Mouse (Mus musculus) liver, embryonic 11.5 days (tissue): ENCODE results near the gene Plek2. TPM values are rescaled to one million over a fixed set of nuclear protein-coding genes. Genes with fewer than 3 reads are reported as not detected.
A peak's percentile ranks its signal among the peaks of the same experiment; 100 is the strongest.

Experiments used
- ATAC-seq: fragments of 200-750 bp; cut with Nextera tagmentation; replicated peaks from 2 replicates; pipeline ENCODE4 v1.8.0; 2017; ENCODE audit warnings: moderate number of reproducible peaks, mild to moderate bottlenecking, moderate TSS enrichment, moderate library complexity; ENCODE audit not compliant: low FRiP score
- DNase-seq: peaks from one replicate; pipeline ENCODE4 v3.0.0-alpha.2; 2017; ENCODE audit warnings: low spot score
- H3K27ac ChIP-seq: fragments of 300-500 bp; sonication (generic); 2 replicates; pipeline ENCODE4 v1.5.1; 2014; ENCODE audit warnings: mild to moderate bottlenecking, low read depth, low read length, control low read depth
- H3K27me3 ChIP-seq: fragments of 300-500 bp; sonication (generic); replicated peaks from 2 replicates; pipeline ENCODE4 v1.6.1; 2014; ENCODE audit warnings: low read length, mixed read lengths; ENCODE audit not compliant: control insufficient read depth, insufficient read depth
- H3K36me3 ChIP-seq: fragments of 300-500 bp; sonication (generic); 2 replicates; pipeline ENCODE4 v1.6.1; 2014; ENCODE audit warnings: mild to moderate bottlenecking, low read length, moderate library complexity, mixed read lengths; ENCODE audit not compliant: control insufficient read depth, insufficient read depth
- H3K4me1 ChIP-seq: fragments of 300-500 bp; sonication (generic); replicated peaks from 2 replicates; pipeline ENCODE4 v1.6.1; 2014; ENCODE audit warnings: low read length, mixed read lengths; ENCODE audit not compliant: control insufficient read depth, insufficient read depth
- H3K4me2 ChIP-seq: fragments of 300-500 bp; sonication (generic); 2 replicates; pipeline ENCODE4 v1.6.1; 2014; ENCODE audit warnings: mild to moderate bottlenecking, control low read depth, moderate library complexity
- H3K4me3 ChIP-seq: fragments of 300-500 bp; sonication (generic); 2 replicates; pipeline ENCODE4 v1.5.1; 2014; ENCODE audit warnings: low read depth, low read length, control low read depth
- H3K9ac ChIP-seq: fragments of 300-500 bp; sonication (generic); 2 replicates; pipeline ENCODE4 v1.6.1; 2014; ENCODE audit warnings: low read depth, low read length, control low read depth
- H3K9me3 ChIP-seq: fragments of 300-500 bp; sonication (generic); 2 replicates; pipeline ENCODE4 v1.6.1; 2016; ENCODE audit warnings: low read length, inconsistent platforms, mixed read lengths; ENCODE audit not compliant: control insufficient read depth
- WGBS: fragments of 180-500 bp; shearing (Covaris S2); extraction: QIAGEN DNeasy Blood & Tissue Kit; methylation state at CpG from one replicate; pipeline ENCODE4 v1.1.7; 2014; 5-methylcytosine and 5-hydroxymethylcytosine counted together
- polyA plus RNA-seq: library from polyadenylated mRNA; unstranded; fragments of >200 nt; fragmentation: Nextera tagmentation; extraction: Ambion mirVana; gene quantifications from 2 replicates; pipeline ENCODE4 v1.2.1, GENCODE M21; 2014

The Plek2 gene
- 22.0 and 27.0 TPM in 2 replicates for polyA plus RNA-seq

DNA sequence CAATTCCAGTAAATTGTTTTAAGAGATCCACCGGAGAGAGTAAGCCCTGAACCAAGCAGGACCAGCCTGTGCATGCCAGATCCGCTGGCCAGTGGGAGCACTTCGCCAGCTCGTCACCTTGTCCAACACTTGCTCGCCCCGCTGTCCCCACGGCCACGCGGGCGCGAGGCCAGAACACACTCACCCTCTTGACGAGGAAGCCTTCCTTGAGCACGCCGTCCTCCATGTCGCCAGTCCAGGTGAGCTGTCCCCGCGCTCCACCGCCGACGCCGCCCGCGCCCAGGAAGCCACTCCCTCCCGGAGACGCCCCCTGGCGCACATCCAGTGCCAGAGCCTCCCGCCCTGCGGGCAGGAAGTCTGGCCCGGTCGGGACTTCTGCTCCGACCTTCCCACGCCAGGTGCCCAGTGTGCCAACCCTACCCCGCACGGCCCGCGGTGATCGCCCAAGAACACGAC, at the start of gene Plek2:
Plek2 (minus strand) TSS at position 258 of the 456 bp plus-strand sequence.
- ATAC-seq: peak; percentile 47
- WGBS: 3% methylated on average over 38 of the region's 38 CpGs
- Histone ChIP-seq H3K9ac (peak within 1 kb of the TSS; percentile 70), H3K4me1 (peaks cover 19% of the 10 kb centered on the region), H3K27ac (0 out of 2 replicates have a peak within 1 kb of the TSS, but pooled peaks have one; percentile 4), H3K4me3 (peak within 1 kb of the TSS; percentile 63), H3K27me3 (peaks cover 15% of the 10 kb centered on the region), H3K9me3 (peaks cover 3% of the 10 kb centered on the region; the same call in 1 of the 2 replicates), H3K36me3 (no peaks in the 10 kb centered on the region), H3K4me2 (peak within 1 kb of the TSS; percentile 90)
- DNase-seq: peak; percentile 74

DNA sequence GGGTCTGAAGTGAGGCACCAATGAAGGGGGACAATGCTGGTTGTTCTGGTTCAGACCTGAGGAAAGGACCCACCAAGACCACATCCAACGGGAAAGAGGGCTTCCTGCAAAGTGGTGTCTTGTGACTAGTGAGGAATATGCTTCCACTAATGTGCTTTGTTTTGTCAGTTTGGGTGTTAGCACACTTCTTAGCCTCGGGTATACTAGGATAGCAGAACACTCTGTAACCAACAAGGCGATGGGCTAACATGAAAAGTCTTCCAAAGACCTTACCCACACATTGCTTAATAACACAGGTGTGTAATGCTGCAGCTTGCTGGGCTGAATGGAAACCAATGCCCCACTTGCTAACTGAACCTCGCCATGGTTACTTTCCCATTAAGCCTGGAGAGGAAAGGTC, 49.6 kb upstream of the Plek2 start:
- H3K36me3 ChIP-seq: no peaks in the 10 kb centered on the region
- no peaks in the 10 kb centered on the region for H3K27me3 ChIP-seq
- DNase-seq: no peak
- no peak overlapping the region for H3K9ac ChIP-seq
- no peak for ATAC-seq
- H3K4me3 ChIP-seq: no peak overlapping the region
- H3K4me1 ChIP-seq: no peaks in the 10 kb centered on the region
- WGBS: 75% methylated on average over 4 of the region's 4 CpGs
- H3K9me3 ChIP-seq: no peaks in the 10 kb centered on the region
- H3K4me2 ChIP-seq: no peak overlapping the region
- no peak overlapping the region for H3K27ac ChIP-seq

DNA sequence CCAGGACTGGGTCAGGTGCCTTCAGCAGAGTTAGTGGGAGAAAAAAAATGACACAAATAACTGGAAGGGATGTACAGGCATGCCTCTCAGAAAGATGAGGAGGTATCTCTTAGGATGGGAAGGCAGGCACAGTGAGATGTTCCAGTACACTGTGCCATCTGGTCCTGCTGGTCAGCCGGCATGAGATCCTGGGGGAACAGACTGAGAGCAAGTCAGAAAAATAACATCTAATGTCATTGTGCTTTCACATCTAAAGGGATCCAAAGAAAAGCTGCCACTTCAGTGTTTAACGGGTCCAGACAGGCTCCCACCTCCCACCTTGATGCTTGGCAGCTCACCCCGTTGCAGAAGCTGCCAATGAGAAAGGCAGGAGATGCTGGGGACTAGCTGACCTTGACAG, 45.7 kb upstream of the Plek2 start:
- Histone ChIP-seq H3K9me3 (no peaks in the 10 kb centered on the region), H3K4me2 (no peak overlapping the region), H3K4me3 (no peak overlapping the region), H3K4me1 (no peaks in the 10 kb centered on the region), H3K27ac (no peak overlapping the region), H3K36me3 (no peaks in the 10 kb centered on the region), H3K27me3 (no peaks in the 10 kb centered on the region), H3K9ac (no peak overlapping the region)
- no peak for ATAC-seq
- 65% methylated on average over 3 of the region's 3 CpGs for WGBS
- no peak for DNase-seq

DNA sequence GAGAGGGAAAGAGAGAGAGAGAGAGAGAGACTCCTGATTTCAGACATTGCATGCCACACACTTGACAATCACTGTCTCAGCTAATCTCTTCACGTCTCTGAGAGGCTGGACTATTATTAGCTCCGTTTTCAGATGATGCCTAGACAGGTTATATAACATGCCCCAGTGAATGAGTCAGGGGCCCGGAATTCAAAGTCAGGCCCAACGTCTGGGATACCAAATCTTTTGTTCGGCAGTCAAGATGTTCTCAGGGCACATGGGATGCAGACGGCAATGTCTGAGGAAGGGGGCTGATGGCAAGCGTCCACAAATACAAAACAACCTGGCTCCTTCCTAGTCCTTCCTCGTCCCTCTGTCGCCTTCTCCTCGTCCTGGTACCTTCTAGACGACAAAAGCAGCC, 45.3 kb upstream of the Plek2 start:
- Histone ChIP-seq H3K4me2 (no peak overlapping the region), H3K27me3 (no peaks in the 10 kb centered on the region), H3K4me1 (no peaks in the 10 kb centered on the region), H3K9me3 (no peaks in the 10 kb centered on the region), H3K4me3 (no peak overlapping the region), H3K9ac (no peak overlapping the region), H3K36me3 (no peaks in the 10 kb centered on the region), H3K27ac (no peak overlapping the region)
- ATAC-seq (no peak), DNase-seq (no peak)
- 66% methylated on average over 11 of the region's 11 CpGs for WGBS

DNA sequence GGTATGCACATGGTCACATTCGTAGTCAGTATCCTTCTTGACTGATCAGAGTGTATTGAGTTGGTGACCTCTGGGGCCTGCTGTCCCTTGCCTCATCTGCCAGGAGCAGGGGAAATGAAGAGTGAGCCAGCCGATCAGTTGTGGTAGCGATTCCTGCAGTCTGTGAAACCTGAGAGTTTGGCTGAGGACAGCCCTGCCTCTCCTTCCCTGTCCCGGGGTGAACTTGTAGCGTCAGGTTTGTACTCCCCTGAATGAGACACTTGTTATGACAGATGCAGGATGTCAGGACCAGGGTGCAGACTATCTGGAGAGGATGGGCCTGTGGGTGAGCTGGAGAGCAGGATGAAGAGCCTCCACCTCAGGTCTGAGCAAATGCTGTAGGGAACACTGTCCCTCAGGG, 40.9 kb upstream of the Plek2 start:
- 57% methylated on average over 5 of the region's 5 CpGs for WGBS
- Histone ChIP-seq H3K4me1 (no peaks in the 10 kb centered on the region), H3K27ac (no peak overlapping the region), H3K9me3 (no peaks in the 10 kb centered on the region), H3K36me3 (no peaks in the 10 kb centered on the region), H3K4me2 (no peak overlapping the region), H3K4me3 (no peak overlapping the region), H3K27me3 (peaks cover 10% of the 10 kb centered on the region; the same call in 1 of the 2 replicates), H3K9ac (no peak overlapping the region)
- ATAC-seq (no peak), DNase-seq (no peak)

DNA sequence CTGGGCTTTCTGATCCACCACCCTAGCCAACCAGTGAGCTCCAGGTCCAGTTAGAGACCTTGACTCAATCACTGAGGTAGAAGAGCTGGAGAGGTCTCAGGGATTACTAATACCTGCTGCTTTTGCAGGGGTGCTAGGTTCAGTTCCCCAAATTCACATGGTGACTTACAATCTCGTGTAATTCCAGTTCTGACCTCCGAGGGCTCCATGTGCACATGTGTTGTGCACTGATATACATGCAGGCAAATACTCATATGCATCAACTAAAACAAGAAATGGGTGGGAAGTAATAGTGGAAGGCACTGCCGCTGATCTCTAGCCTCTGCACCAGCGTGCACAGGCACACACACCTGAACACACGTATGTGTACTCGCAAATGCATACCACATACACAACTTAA, 40.4 kb upstream of the Plek2 start:
- Histone ChIP-seq H3K9ac (no peak overlapping the region), H3K27me3 (peaks cover 12% of the 10 kb centered on the region; the same call in 1 of the 2 replicates), H3K9me3 (no peaks in the 10 kb centered on the region), H3K4me1 (no peaks in the 10 kb centered on the region), H3K4me2 (no peak overlapping the region), H3K4me3 (no peak overlapping the region), H3K36me3 (no peaks in the 10 kb centered on the region), H3K27ac (no peak overlapping the region)
- ATAC-seq: no peak
- DNase-seq: no peak
- WGBS: 72% methylated on average over 6 of the region's 6 CpGs

DNA sequence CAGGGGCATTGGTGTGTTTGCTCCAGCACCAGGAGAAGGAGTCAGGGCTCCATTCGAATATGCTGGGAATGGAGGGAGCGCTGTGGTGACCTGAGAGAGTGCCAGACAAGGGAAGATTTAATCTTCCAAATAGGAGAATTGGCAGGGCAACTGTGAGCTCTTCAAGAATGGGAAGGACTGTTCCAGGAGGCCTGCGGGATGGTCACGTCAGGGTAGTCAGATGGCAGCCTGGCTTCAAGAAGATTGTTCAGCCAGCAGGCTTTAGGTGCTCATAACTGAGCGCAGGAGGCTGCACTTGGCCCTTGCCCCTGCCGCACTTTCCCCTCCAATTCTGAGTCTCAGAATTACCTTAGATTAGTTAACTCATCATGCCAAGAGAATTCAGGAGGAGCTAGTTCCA, 36.2 kb upstream of the Plek2 start:
- ATAC-seq (no peak), DNase-seq (no peak)
- peaks cover 12% of the 10 kb centered on the region; the same call in 1 of the 2 replicates for H3K27me3 ChIP-seq
- no peaks in the 10 kb centered on the region for H3K4me1 ChIP-seq
- H3K4me2 ChIP-seq: no peak overlapping the region
- H3K9ac ChIP-seq: no peak overlapping the region
- no peak overlapping the region for H3K4me3 ChIP-seq
- no peak overlapping the region for H3K27ac ChIP-seq
- H3K36me3 ChIP-seq: no peaks in the 10 kb centered on the region
- no peaks in the 10 kb centered on the region for H3K9me3 ChIP-seq
- WGBS: 86% methylated on average over 6 of the region's 6 CpGs

DNA sequence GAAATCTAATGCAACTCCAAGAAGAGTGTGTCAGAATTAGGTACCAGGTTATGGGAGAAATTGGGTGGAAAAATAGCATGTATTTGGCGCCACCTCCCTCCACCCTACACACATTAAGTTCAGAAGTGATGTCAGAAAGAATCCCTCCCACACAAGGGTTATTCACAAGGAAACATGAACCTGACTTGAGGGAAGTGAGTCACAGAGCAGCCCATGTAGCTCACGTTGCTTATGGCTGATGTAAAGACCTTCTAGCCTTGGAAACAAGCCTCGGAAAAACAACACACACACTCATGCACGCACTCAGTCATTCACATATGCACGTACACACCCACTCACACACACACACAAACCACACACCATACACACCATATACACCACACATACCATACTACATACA, 33.3 kb upstream of the Plek2 start:
- 75% methylated on average over 5 of the region's 5 CpGs for WGBS
- ATAC-seq: no peak

DNA sequence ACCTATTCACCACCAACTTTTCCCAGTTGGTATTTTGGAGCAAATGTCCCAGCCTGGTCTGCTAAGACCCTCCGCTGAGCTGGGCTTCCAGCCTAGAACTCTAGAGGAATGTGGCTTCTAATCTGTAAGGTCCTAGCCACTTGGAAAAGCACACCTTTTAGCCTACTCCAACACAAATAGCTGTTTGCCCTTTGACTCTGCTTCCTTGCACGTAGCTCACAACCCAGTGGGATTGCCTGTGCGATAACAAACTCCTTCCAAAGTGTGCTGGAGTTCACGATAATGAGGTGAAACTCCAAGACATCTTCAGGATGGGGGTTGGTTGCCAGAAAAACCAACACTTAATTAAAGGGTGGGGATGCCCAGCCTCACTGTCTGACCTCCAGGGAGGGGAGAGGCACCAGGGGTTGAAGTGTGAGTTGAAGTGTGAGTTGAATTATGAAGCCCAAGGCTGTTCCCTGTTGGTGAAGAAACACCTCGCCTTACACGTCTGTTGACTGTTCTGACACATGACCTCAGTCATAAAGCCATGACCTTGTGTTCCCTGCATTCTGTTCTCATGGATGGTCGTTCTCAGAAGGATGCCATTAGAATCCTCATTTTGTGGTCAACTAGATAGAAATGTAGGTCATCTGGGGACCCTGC, 32.8 kb upstream of the Plek2 start:
- H3K4me2 ChIP-seq: no peak overlapping the region
- no peaks in the 10 kb centered on the region for H3K4me1 ChIP-seq
- WGBS: 64% methylated on average over 7 of the region's 7 CpGs
- no peaks in the 10 kb centered on the region for H3K9me3 ChIP-seq
- no peak overlapping the region for H3K9ac ChIP-seq
- no peak for ATAC-seq
- no peak for DNase-seq
- no peaks in the 10 kb centered on the region for H3K36me3 ChIP-seq
- H3K27ac ChIP-seq: no peak overlapping the region
- peaks cover 9% of the 10 kb centered on the region; the same call in 1 of the 2 replicates for H3K27me3 ChIP-seq
- no peak overlapping the region for H3K4me3 ChIP-seq

More for the DNA sequence above, 33.3 kb upstream of the Plek2 start:
- no peak overlapping the region for H3K9ac ChIP-seq
- H3K4me1 ChIP-seq: no peaks in the 10 kb centered on the region
- H3K27me3 ChIP-seq: peaks cover 15% of the 10 kb centered on the region; the same call in 1 of the 2 replicates
- H3K36me3 ChIP-seq: no peaks in the 10 kb centered on the region
- H3K4me3 ChIP-seq: no peak overlapping the region
- no peak for DNase-seq
- H3K9me3 ChIP-seq: no peaks in the 10 kb centered on the region
- no peak overlapping the region for H3K4me2 ChIP-seq
- H3K27ac ChIP-seq: no peak overlapping the region
